Mouse (Mus musculus): ENCODE data around the gene Rock2.

GRCm38 (mm10) chr12:16860961-16861360, 33.7 kb upstream of the Rock2 start:
- no peak for TF ChIP-seq CTCF (IDR thresholded peaks at IDR 0.05; ENCODE audit: control insufficient read depth, insufficient read depth, low read length)
- TF ChIP-seq POLR2A (IDR thresholded peaks at IDR 0.05; ENCODE audit: borderline replicate concordance, control insufficient read depth, low read depth, low read length): no peak

Data from bone marrow, adult 2 months (tissue).